Mouse (Mus musculus) forebrain, embryonic 16.5 days (tissue): ENCODE results near the gene Ino80. TPM values are rescaled to one million over a fixed set of nuclear protein-coding genes. Genes with fewer than 3 reads are reported as not detected.

Experiments used
- ATAC-seq: fragments of 200-750 bp; cut with Nextera tagmentation; 2 replicates; pipeline ENCODE4 v1.8.0; 2017; ENCODE audit warnings: mild to moderate bottlenecking, moderate library complexity
- H3K27ac ChIP-seq: fragments of 300-500 bp; sonication (generic); 2 replicates; pipeline ENCODE4 v1.5.1; 2014; ENCODE audit warnings: low read length, control low read depth
- H3K27me3 ChIP-seq: fragments of 300-500 bp; sonication (generic); replicated peaks from 2 replicates; pipeline ENCODE4 v1.6.1; 2014; ENCODE audit warnings: low read length; ENCODE audit not compliant: control insufficient read depth, insufficient read depth
- H3K36me3 ChIP-seq: fragments of 300-500 bp; sonication (generic); 2 replicates; pipeline ENCODE4 v1.6.1; 2014; ENCODE audit not compliant: control insufficient read depth, insufficient read depth
- H3K4me1 ChIP-seq: fragments of 300-500 bp; sonication (generic); replicated peaks from 2 replicates; pipeline ENCODE4 v1.6.1; 2014; ENCODE audit warnings: low read length; ENCODE audit not compliant: control insufficient read depth, insufficient read depth
- H3K4me2 ChIP-seq: fragments of 300-500 bp; sonication (generic); 2 replicates; pipeline ENCODE4 v1.6.1; 2014; ENCODE audit warnings: mild to moderate bottlenecking, low read length, control low read depth
- H3K4me3 ChIP-seq: fragments of 300-500 bp; sonication (generic); replicated peaks from 2 replicates; pipeline ENCODE4 v1.5.1; 2014; ENCODE audit warnings: mild to moderate bottlenecking, low read length, control low read depth
- H3K9ac ChIP-seq: fragments of 300-500 bp; sonication (generic); replicated peaks from 2 replicates; pipeline ENCODE4 v1.6.1; 2014; ENCODE audit warnings: low read depth, low read length, control low read depth
- H3K9me3 ChIP-seq: fragments of 300-500 bp; sonication (generic); 2 replicates; pipeline ENCODE4 v1.6.1; 2016; ENCODE audit warnings: low read length; ENCODE audit not compliant: control insufficient read depth
- whole genome bisulfite sequencing: fragments of 180-500 bp; shearing (Covaris S2); extraction: QIAGEN DNeasy Blood & Tissue Kit; methylation state at CpG from one replicate; pipeline ENCODE4 v1.1.7; 2014; 5-methylcytosine and 5-hydroxymethylcytosine counted together
- polyA plus RNA-seq: library from polyadenylated mRNA; unstranded; fragments of >200 nt; fragmentation: Nextera tagmentation; extraction: Ambion mirVana; gene quantifications from 2 replicates; pipeline ENCODE4 v1.2.1, GENCODE M21; 2015

Ino80 gene
- polyA plus RNA-seq, 1 experiment from 2014 or later: 4.0 TPM

- WGBS: 88% methylated on average over 8 of the region's 8 CpGs
- Histone ChIP-seq H3K9me3 (peaks cover 2% of the 10 kb centered on the region; the same call in 1 of the 2 replicates), H3K4me3 (no peak overlapping the region), H3K27ac (no peak overlapping the region), H3K27me3 (no peaks in the 10 kb centered on the region), H3K36me3 (no peaks in the 10 kb centered on the region), H3K4me2 (no peak overlapping the region), H3K4me1 (peaks cover 12% of the 10 kb centered on the region), H3K9ac (no peak overlapping the region)
- ATAC-seq: no peak
Measured at GRCm38 (mm10) chr2:119353707-119354106, 123.8 kb downstream of the Ino80 start.

- Histone ChIP-seq H3K27ac (no peak within 1 kb of the TSS), H3K27me3 (no peaks in the 10 kb centered on the region; the same call in 1 of the 2 replicates), H3K4me2 (peak within 1 kb of the TSS; percentile 94), H3K4me3 (peak within 1 kb of the TSS; percentile 75), H3K36me3 (no peaks in the 10 kb centered on the region), H3K9ac (peak within 1 kb of the TSS; percentile 75), H3K4me1 (peaks cover 12% of the 10 kb centered on the region), H3K9me3 (no peaks in the 10 kb centered on the region)
- 4% methylated on average over 58 of the region's 58 CpGs for WGBS
- peak; percentile 100 for ATAC-seq
Measured at GRCm38 (mm10) chr2:119350555-119351486, 126.7 kb downstream of the Ino80 start, which contains the start of gene Chac1. Chac1 (plus strand) TSS chr2:119351229.

GRCm38 (mm10) chr2:119344537-119345138, 132.8 kb downstream of the Ino80 start:
- Histone ChIP-seq H3K36me3 (no peaks in the 10 kb centered on the region), H3K4me1 (no peaks in the 10 kb centered on the region), H3K27ac (no peak overlapping the region), H3K9me3 (no peaks in the 10 kb centered on the region), H3K9ac (no peak overlapping the region), H3K4me3 (no peak overlapping the region), H3K27me3 (no peaks in the 10 kb centered on the region; the same call in 1 of the 2 replicates), H3K4me2 (no peak overlapping the region)
- 47% methylated on average over 6 of the region's 6 CpGs for WGBS
- ATAC-seq: no peak

GRCm38 (mm10) chr2:119337425-119338265, 139.8 kb downstream of the Ino80 start:
- WGBS: 9% methylated on average over 59 of the region's 60 CpGs
- Histone ChIP-seq H3K9ac (peak overlapping the region; percentile 77), H3K36me3 (no peaks in the 10 kb centered on the region), H3K4me2 (peak overlapping the region; percentile 73), H3K9me3 (no peaks in the 10 kb centered on the region), H3K27ac (peak overlapping the region; percentile 12; the same call in 1 of the 2 replicates), H3K27me3 (0 out of 2 replicates have a peak, but pooled peaks cover 4% of the 10 kb centered on the region), H3K4me1 (no peaks in the 10 kb centered on the region; the same call in 1 of the 2 replicates), H3K4me3 (peak overlapping the region; percentile 58)
- ATAC-seq: peak; percentile 89

GRCm38 (mm10) chr2:119336470-119336869, 141.0 kb downstream of the Ino80 start:
- Histone ChIP-seq H3K27me3 (peaks cover 11% of the 10 kb centered on the region), H3K27ac (no peak overlapping the region), H3K36me3 (no peaks in the 10 kb centered on the region)

GRCm38 (mm10) chr2:119336002-119336401, 141.5 kb downstream of the Ino80 start:
- Histone ChIP-seq H3K4me1 (no peaks in the 10 kb centered on the region; the same call in 1 of the 2 replicates), H3K4me2 (no peak overlapping the region), H3K9me3 (no peaks in the 10 kb centered on the region), H3K27ac (no peak overlapping the region), H3K4me3 (no peak overlapping the region), H3K9ac (no peak overlapping the region), H3K36me3 (no peaks in the 10 kb centered on the region), H3K27me3 (peaks cover 16% of the 10 kb centered on the region)
- ATAC-seq: no peak
- WGBS: 71% methylated on average over 2 of the region's 2 CpGs

More at GRCm38 (mm10) chr2:119336470-119336869, 141.0 kb downstream of the Ino80 start:
- Histone ChIP-seq H3K4me2 (no peak overlapping the region), H3K4me1 (no peaks in the 10 kb centered on the region; the same call in 1 of the 2 replicates), H3K4me3 (no peak overlapping the region), H3K9ac (no peak overlapping the region), H3K9me3 (no peaks in the 10 kb centered on the region)
- WGBS: 77% methylated on average over 10 of the region's 10 CpGs
- no peak for ATAC-seq

- Histone ChIP-seq H3K4me3 (no peak overlapping the region), H3K27ac (no peak overlapping the region), H3K9ac (no peak overlapping the region), H3K9me3 (no peaks in the 10 kb centered on the region), H3K27me3 (peaks cover 19% of the 10 kb centered on the region), H3K4me1 (no peaks in the 10 kb centered on the region; the same call in 1 of the 2 replicates), H3K36me3 (no peaks in the 10 kb centered on the region), H3K4me2 (no peak overlapping the region)
- WGBS: 88% methylated on average over 1 of the region's 1 CpGs
- no peak for ATAC-seq
Measured at GRCm38 (mm10) chr2:119335535-119335934, 142.0 kb downstream of the Ino80 start.

- H3K27ac ChIP-seq: no peak overlapping the region
- H3K4me2 ChIP-seq: no peak overlapping the region
- no peaks in the 10 kb centered on the region; the same call in 1 of the 2 replicates for H3K4me1 ChIP-seq
- H3K9me3 ChIP-seq: no peaks in the 10 kb centered on the region
- 77% methylated on average over 7 of the region's 7 CpGs for WGBS
- peaks cover 24% of the 10 kb centered on the region for H3K27me3 ChIP-seq
- no peak for ATAC-seq
- no peaks in the 10 kb centered on the region for H3K36me3 ChIP-seq
- H3K9ac ChIP-seq: no peak overlapping the region
- H3K4me3 ChIP-seq: no peak overlapping the region
Measured at GRCm38 (mm10) chr2:119334964-119335525, 142.4 kb downstream of the Ino80 start.
